Mouse (Mus musculus): ENCODE data around the gene Sesn3.

DNA sequence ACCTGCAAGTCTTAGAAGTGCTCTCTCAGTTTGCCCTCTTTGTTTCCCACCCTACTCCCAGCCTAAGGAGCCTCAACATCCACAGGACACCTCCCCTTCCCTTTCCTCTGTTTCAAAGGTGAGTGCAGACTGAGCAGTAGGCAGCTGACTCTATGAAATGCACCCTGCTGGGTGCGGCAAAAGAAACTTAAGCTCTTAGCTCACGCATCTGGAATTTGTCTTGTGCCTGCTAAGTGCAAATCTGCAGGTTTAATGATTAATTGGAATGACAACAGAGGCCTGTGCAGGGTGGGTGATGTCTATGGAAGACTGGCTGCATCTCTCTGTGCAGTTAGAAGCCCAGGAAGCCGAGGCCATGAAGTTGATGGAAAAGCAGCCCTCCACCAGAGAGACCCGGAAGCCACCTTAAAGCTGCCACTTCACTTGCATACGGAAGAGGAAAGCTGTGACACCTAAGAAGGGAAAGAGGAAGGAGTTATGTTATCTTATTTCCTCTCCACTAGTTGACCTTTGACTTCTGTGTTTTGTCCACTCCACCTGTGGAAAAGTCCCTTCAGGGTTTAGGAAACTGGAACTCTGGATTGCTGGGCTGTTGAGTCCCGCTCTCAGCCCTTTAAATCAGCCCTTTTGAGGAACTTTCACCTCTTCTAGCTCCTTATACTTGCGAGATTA, 41.0 kb upstream of the Sesn3 start:
- TF ChIP-seq BHLHE40 (IDR thresholded peaks at IDR 0.05; ENCODE audit: borderline replicate concordance, low read depth, low read length): no peak
- no peak for TF ChIP-seq EP300 (IDR thresholded peaks at IDR 0.05; ENCODE audit: low read depth in 1 of 2, low read length in 2 of 2)
- TF ChIP-seq MAFK (IDR thresholded peaks at IDR 0.05; ENCODE audit: borderline replicate concordance, low read depth, low read length): no peak

All from MEL (cell line).